20 mouse cellular contexts compared by ENCODE assay signal in the genomic region with DNA sequence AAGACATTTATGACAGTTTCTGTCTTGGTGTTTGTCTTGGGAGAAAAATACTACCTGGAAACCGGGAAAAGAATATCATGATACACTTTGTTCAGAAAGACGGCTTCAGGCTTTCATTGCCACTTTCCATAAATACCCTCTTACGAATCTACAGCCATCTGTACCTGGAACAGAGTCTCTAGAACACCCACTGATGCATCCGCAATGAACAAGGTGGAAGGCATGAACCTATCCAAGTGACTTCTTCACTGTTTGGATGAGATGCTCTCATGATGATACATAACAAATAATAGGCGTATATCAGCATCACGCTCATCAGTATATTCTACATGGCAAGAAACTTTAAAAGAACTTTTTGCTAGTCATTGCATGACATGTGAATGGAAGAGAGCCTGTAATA. TPM values are rescaled to one million over a fixed set of nuclear protein-coding genes. Genes with fewer than 3 reads are reported as not detected.
"Had no signal": no experiment of that assay in that cellular context is flagged by ENCODE, and none has a peak within 500 bp of the region (broad histone marks: within the 10 kb centered on the region; RNA-seq: fewer than 3 reads in every experiment).

No protein-coding gene starts in this region.

- H3K27me3 ChIP-seq: liver, embryonic 15.5 days; neural tube, embryonic 12.5 days had no signal

- H3K4me3 ChIP-seq: limb, embryonic 10.5 days; liver, embryonic 15.5 days; midbrain, embryonic 10.5 days; myocyte; neural tube, embryonic 12.5 days had no signal

- DNase-seq: kidney, adult 8-10 months; kidney, postnatal 25 days; lung, adult 2 months; lung, postnatal 10 days; lung, postnatal 4 days; midbrain, embryonic 14.5 days; thymus, postnatal 14 days had no signal

- H3K4me1 ChIP-seq: limb, embryonic 10.5 days; liver, embryonic 15.5 days; neural tube, embryonic 12.5 days had no signal

- H3K27ac ChIP-seq: limb, embryonic 10.5 days; liver, embryonic 15.5 days; midbrain, embryonic 10.5 days; neural tube, embryonic 12.5 days; stomach, postnatal 0 days had no signal

RNA-seq across cellular contexts. Expression of a gene that starts 1.8 kb away (rescaled TPM):
- total RNA-seq: layer of hippocampus, postnatal 10 days; megakaryocyte, adult 5-6 weeks; neutrophil, adult 5-6 weeks had no signal
- polyA plus RNA-seq: kidney, embryonic 16.5 days; limb, embryonic 10.5 days; limb, embryonic 14.5 days; liver, embryonic 11.5 days; liver, embryonic 15.5 days; lung, adult 2 months; midbrain, embryonic 10.5 days; midbrain, embryonic 14.5 days; myocyte; neural tube, embryonic 12.5 days; stomach, postnatal 0 days; urinary bladder, adult 2 months had no signal
